Mouse (Mus musculus) ES-E14 (cell line): ENCODE measurements around the gene Phykpl. TPM values are rescaled to one million over a fixed set of nuclear protein-coding genes. Genes with fewer than 3 reads are reported as not detected.

ENCODE experiments used
- DNase-seq: peaks from one replicate; pipeline ENCODE4 v3.0.0-alpha.2; 2013; ENCODE audit warnings: low read depth, low spot score
- H3K27ac ChIP-seq: 2 replicates; pipeline ENCODE4 v1.5.1; 2012; ENCODE audit warnings: low read depth, mild to moderate bottlenecking, low read length, moderate library complexity, mixed read lengths; ENCODE audit not compliant: poor library complexity, insufficient read depth, severe bottlenecking
- H3K36me3 ChIP-seq: 2 replicates; pipeline ENCODE4 v1.6.1; 2012; ENCODE audit warnings: mild to moderate bottlenecking, low read length, moderate library complexity, mixed read lengths; ENCODE audit not compliant: control insufficient read depth, poor library complexity, insufficient read depth, severe bottlenecking
- H3K4me1 ChIP-seq, 2 experiments: fragments of 150-350 bp in 1 of 2; sonication (generic) in 1 of 2; 2 replicates each; pipeline ENCODE4 v1.6.1; 2012; ENCODE audit warnings: low read length in 2 of 2, mild to moderate bottlenecking in 1 of 2, mixed read lengths in 1 of 2; ENCODE audit not compliant: control insufficient read depth in 2 of 2, insufficient read depth in 2 of 2, poor library complexity in 1 of 2
- H3K4me3 ChIP-seq, 2 experiments: fragments of 150-350 bp in 1 of 2; sonication (generic) in 1 of 2; 2 replicates each; pipeline ENCODE4 v1.5.1; 2012; ENCODE audit warnings: low read length in 2 of 2, low read depth in 1 of 2, mild to moderate bottlenecking in 1 of 2, mixed read lengths in 1 of 2; ENCODE audit not compliant: insufficient read depth in 1 of 2, poor library complexity in 1 of 2, severe bottlenecking in 1 of 2
- H3K9ac ChIP-seq: 2 replicates; pipeline ENCODE4 v1.6.1; 2012; ENCODE audit warnings: low read depth, mild to moderate bottlenecking, low read length, mixed read lengths; ENCODE audit not compliant: poor library complexity, insufficient read depth, severe bottlenecking
- H3K9me3 ChIP-seq: fragments of 150-350 bp; sonication (generic); 2 replicates; pipeline ENCODE4 v1.6.1; 2012; ENCODE audit warnings: low read depth, mild to moderate bottlenecking, low read length; ENCODE audit not compliant: control insufficient read depth, insufficient read depth
- CHD2 ChIP-seq: IDR thresholded peaks from 2 replicates; pipeline ENCODE4 v1.6.1; 2014; ENCODE audit warnings: mild to moderate bottlenecking, low read depth, low read length, inconsistent platforms
- HCFC1 ChIP-seq: IDR thresholded peaks from 2 replicates; pipeline ENCODE4 v1.6.1; 2012; ENCODE audit warnings: low read length, inconsistent platforms, borderline replicate concordance; ENCODE audit not compliant: insufficient read depth
- MAFK ChIP-seq: IDR thresholded peaks from 2 replicates; pipeline ENCODE4 v1.6.1; 2014; ENCODE audit warnings: mild to moderate bottlenecking, low read depth, low read length, inconsistent platforms; ENCODE audit not compliant: insufficient read depth
- ZC3H11A ChIP-seq: IDR thresholded peaks from 2 replicates; pipeline ENCODE4 v1.6.1; 2012; ENCODE audit warnings: low read depth, mild to moderate bottlenecking, inconsistent platforms, low read length, borderline replicate concordance
- ZNF384 ChIP-seq: IDR thresholded peaks from 2 replicates; pipeline ENCODE4 v1.6.1; 2012; ENCODE audit warnings: low read depth, low read length, inconsistent platforms
- in situ Hi-C, 2 experiments: fragments of 600-800 bp; cut with MboI; formaldehyde crosslinking; loops; one replicate each; pipeline ENCODE4 v1.15.1; 2025; ENCODE audit warnings: low sequenced_read_pairs in 2 of 2, inconsistent platforms in 1 of 2; ENCODE audit not compliant: unreplicated experiment in 2 of 2
- total RNA-seq: library from RNA; depleted of rRNA; stranded (reverse); fragments of 300-350 nt; gene quantifications from 2 replicates; pipeline ENCODE4 v1.2.3, GENCODE M21; 2012; rRNA removed

Phykpl gene
- total RNA-seq, 1 experiment = 23.4 TPM

- H3K36me3 ChIP-seq = peaks cover 31% of the 10 kb centered on the region
- H3K4me1 ChIP-seq = peaks cover 5 to 11% of the 10 kb centered on the region in 2 experiments; a peak in 3 of 4 replicates
- no peak overlapping the region for H3K4me3 ChIP-seq
- no peak overlapping the region for H3K9ac ChIP-seq
- no peaks in the 10 kb centered on the region for H3K9me3 ChIP-seq
- in situ Hi-C loops = no loop called here
- no peak overlapping the region for H3K27ac ChIP-seq
- DNase-seq = no peak
- TF ChIP-seq CHD2 (no peak), ZC3H11A (no peak), MAFK (no peak), HCFC1 (no peak), ZNF384 (no peak)
These were observed 68.4 kb downstream of the Phykpl start for GRCm38 (mm10) chr11:51652889-51653418.

- peaks cover 1 to 9% of the 10 kb centered on the region in 2 experiments; a peak in 3 of 4 replicates for H3K4me1 ChIP-seq
- peaks cover 31% of the 10 kb centered on the region for H3K36me3 ChIP-seq
- no peak for DNase-seq
- no peak overlapping the region for H3K27ac ChIP-seq
- H3K9ac ChIP-seq = no peak overlapping the region
- no peaks in the 10 kb centered on the region for H3K9me3 ChIP-seq
- TF ChIP-seq CHD2 (no peak), ZNF384 (no peak), HCFC1 (no peak), MAFK (no peak), ZC3H11A (no peak)
- in situ Hi-C loops = no loop called here
- H3K4me3 ChIP-seq = no peak overlapping the region
These were observed 69.2 kb downstream of the Phykpl start for GRCm38 (mm10) chr11:51653736-51654135.

Other genes starting within 250 kb of the Phykpl start
- gene Hnrnpab, start 22.1 kb downstream of the Phykpl start, total RNA-seq = 334 and 505 TPM in 2 replicates
- 452 and 461 TPM in 2 replicates for gene Nhp2, start 35.0 kb downstream of the Phykpl start, total RNA-seq
- gene Rmnd5b, start 51.1 kb downstream of the Phykpl start, total RNA-seq = 41.1 and 96.5 TPM in 2 replicates
- gene N4bp3, start 66.1 kb downstream of the Phykpl start, total RNA-seq = 23.7 and 43.8 TPM in 2 replicates
- 4.1 and 12.2 TPM in 2 replicates for gene D930048N14Rik, start 66.2 kb downstream of the Phykpl start, total RNA-seq
- 21.7 and 38.8 TPM in 2 replicates for gene 0610009B22Rik, start 104.1 kb downstream of the Phykpl start, total RNA-seq
- gene Sec24a, start 178.9 kb downstream of the Phykpl start, total RNA-seq = 9.3 and 10.9 TPM in 2 replicates
- gene Sar1b, start 178.9 kb downstream of the Phykpl start, total RNA-seq = 86.0 and 86.1 TPM in 2 replicates